Comparison of ENCODE assay signal across 10 mouse cellular contexts in genomic region chr4:136867690-136868345, GRCm38 (mm10). TPM values are rescaled to one million over a fixed set of nuclear protein-coding genes. Genes with fewer than 3 reads are reported as not detected.
A peak's percentile ranks its signal among the peaks of the same experiment; 100 is the strongest.
DNase-seq lines count a peak whose midpoint lies in the region; ATAC-seq and TF ChIP-seq lines count a peak whose summit lies in the region.
"Had no signal": no experiment of that assay in that cellular context is flagged by ENCODE, and none has a peak within 500 bp of the region (broad histone marks: within the 10 kb centered on the region; RNA-seq: fewer than 3 reads in every experiment).

No protein-coding gene starts in this region.

- no peaks in the 10 kb centered on the region for H3K36me3 ChIP-seq in lung, postnatal 0 days (ENCODE audit: insufficient read depth, low read length)
- H3K36me3 ChIP-seq in hindbrain, embryonic 15.5 days = no peaks in the 10 kb centered on the region

- no peaks in the 10 kb centered on the region for H3K9me3 ChIP-seq in lung, postnatal 0 days (ENCODE audit: low read length)
- no peaks in the 10 kb centered on the region for H3K9me3 ChIP-seq in hindbrain, embryonic 15.5 days

- 16% methylated on average over 12 of the region's 12 CpGs for WGBS in lung, postnatal 0 days
- 11% methylated on average over 12 of the region's 12 CpGs for WGBS in hindbrain, embryonic 15.5 days

- H3K4me1 ChIP-seq in lung, postnatal 0 days (ENCODE audit: insufficient read depth, low read depth, low read length) = no peaks in the 10 kb centered on the region
- peaks cover 38% of the 10 kb centered on the region for H3K4me1 ChIP-seq in hindbrain, embryonic 15.5 days (replicated peaks)

- peak; percentile 45 for DNase-seq in lung, postnatal 10 days
- DNase-seq in lung, postnatal 0 days (ENCODE audit: low spot score) = no peak
- peak; percentile 67 for DNase-seq in embryo, embryonic 10.5 days (ENCODE audit: low spot score)
- peak; percentile 82 for DNase-seq in retina, postnatal 1 day
- no peak for DNase-seq in right cerebral cortex, adult 18-20 months
- no peak for DNase-seq in layer of hippocampus, postnatal 10 days (ENCODE audit: low spot score in 2 of 2)
- DNase-seq: kidney, adult 8-10 months; lung, postnatal 36 days had no signal

- no peaks in the 10 kb centered on the region for H3K27me3 ChIP-seq in lung, postnatal 0 days (replicated peaks; ENCODE audit: insufficient read depth, low read length)
- no peaks in the 10 kb centered on the region for H3K27me3 ChIP-seq in hindbrain, embryonic 15.5 days

- no peak for TF ChIP-seq CTCF in lung, postnatal 0 days (IDR thresholded peaks at IDR 0.05)

- H3K4me3 ChIP-seq in lung, postnatal 0 days (ENCODE audit: low read depth, low read length) = no peak overlapping the region
- no peak overlapping the region for H3K4me3 ChIP-seq in hindbrain, embryonic 15.5 days

- TF ChIP-seq EP300 in lung, postnatal 0 days (IDR thresholded peaks at IDR 0.05) = no peak

- H3K4me2 ChIP-seq in lung, postnatal 0 days (replicated peaks; ENCODE audit: low read depth, low read length) = no peak overlapping the region
- H3K4me2 ChIP-seq in hindbrain, embryonic 15.5 days = no peak overlapping the region

- no peak overlapping the region for H3K9ac ChIP-seq in lung, postnatal 0 days (replicated peaks; ENCODE audit: low read depth)
- no peak overlapping the region for H3K9ac ChIP-seq in hindbrain, embryonic 15.5 days

- ATAC-seq in lung, postnatal 0 days = no peak
- peak; percentile 59; the same call in 1 of the 2 replicates for ATAC-seq in hindbrain, embryonic 15.5 days (ENCODE audit: low FRiP score, low read depth)
- no peak for ATAC-seq in monocyte, adult 5-6 weeks (replicated peaks; ENCODE audit: insufficient number of reproducible peaks, low FRiP score, low TSS enrichment, poor library complexity, severe bottlenecking)

- no peak overlapping the region for H3K27ac ChIP-seq in lung, postnatal 0 days (ENCODE audit: low read length)
- no peak overlapping the region for H3K27ac ChIP-seq in hindbrain, embryonic 15.5 days (replicated peaks)

RNA-seq across cellular contexts. Expression of gene C1qb, which starts 18.2 kb away (rescaled TPM):
- 46.6 and 55.1 TPM in 2 replicates for polyA plus RNA-seq in lung, postnatal 0 days (2015; fragmentation: Nextera tagmentation; extraction: Ambion mirVana)
- 42.6 and 56.4 TPM in 2 replicates for polyA plus RNA-seq in hindbrain, embryonic 15.5 days (2015; fragmentation: Nextera tagmentation; extraction: Ambion mirVana)
- 0.87 TPM in 1 of 3 replicates, not detected in the others for total RNA-seq in monocyte, adult 5-6 weeks (2017)
- 10 to 100 TPM; 32.3 to 35.4 TPM for total RNA-seq in layer of hippocampus, postnatal 10 days (2021)

RNA-seq across cellular contexts. Expression of gene C1qc, which starts 25.0 kb away (rescaled TPM):
- polyA plus RNA-seq in lung, postnatal 0 days (2015; fragmentation: Nextera tagmentation; extraction: Ambion mirVana) = 29.3 and 30.9 TPM in 2 replicates
- 24.2 and 33.1 TPM in 2 replicates for polyA plus RNA-seq in hindbrain, embryonic 15.5 days (2015; fragmentation: Nextera tagmentation; extraction: Ambion mirVana)
- total RNA-seq in monocyte, adult 5-6 weeks (2017) = not detected in 3 replicates
- total RNA-seq in layer of hippocampus, postnatal 10 days (2021) = 10 to 100 TPM; 33.6 to 33.7 TPM

RNA-seq across cellular contexts. Expression of gene C1qa, which starts 30.8 kb away (rescaled TPM):
- polyA plus RNA-seq in lung, postnatal 0 days (2015; fragmentation: Nextera tagmentation; extraction: Ambion mirVana) = 39.4 and 41.2 TPM in 2 replicates
- polyA plus RNA-seq in hindbrain, embryonic 15.5 days (2015; fragmentation: Nextera tagmentation; extraction: Ambion mirVana) = 30.8 and 36.4 TPM in 2 replicates
- total RNA-seq in monocyte, adult 5-6 weeks (2017) = 0.32 TPM in 1 of 3 replicates, not detected in the others
- total RNA-seq in layer of hippocampus, postnatal 10 days (2021) = 10 to 100 TPM; 30.6 to 32.0 TPM

RNA-seq across cellular contexts. Expression of gene Ephb2, which starts 32.0 kb away (rescaled TPM):
- polyA plus RNA-seq in lung, postnatal 0 days (2015; fragmentation: Nextera tagmentation; extraction: Ambion mirVana) = 0.63 and 0.74 TPM in 2 replicates
- 23.7 and 24.3 TPM in 2 replicates for polyA plus RNA-seq in hindbrain, embryonic 15.5 days (2015; fragmentation: Nextera tagmentation; extraction: Ambion mirVana)
- 0.10 TPM in 1 of 3 replicates, not detected in the others for total RNA-seq in monocyte, adult 5-6 weeks (2017)
- 10 to 100 TPM; 55.1 to 57.0 TPM for total RNA-seq in layer of hippocampus, postnatal 10 days (2021)

Comparison
In these comparisons a context has a peak if more than half of its experiments do, and no peak if none do; other contexts are left out.
1. DNase-seq: peak in lung, postnatal 10 days (single experiment), embryo, embryonic 10.5 days (single experiment) and retina, postnatal 1 day (single experiment); none in lung, postnatal 0 days (single experiment), right cerebral cortex, adult 18-20 months (single experiment) and layer of hippocampus, postnatal 10 days (0 of 2).
2. RNA of gene C1qb, which starts 18.2 kb away (total RNA-seq): 32.3 to 35.4 TPM in layer of hippocampus, postnatal 10 days; 0.87 TPM in monocyte, adult 5-6 weeks; every median in the first group is over 10 times any median in the second.
3. RNA of gene C1qc, which starts 25.0 kb away (total RNA-seq): 33.6 to 33.7 TPM in layer of hippocampus, postnatal 10 days; not detected in monocyte, adult 5-6 weeks; every median in the first group is over 10 times any median in the second.
4. RNA of gene C1qa, which starts 30.8 kb away (total RNA-seq): 30.6 to 32.0 TPM in layer of hippocampus, postnatal 10 days; 0.32 TPM in monocyte, adult 5-6 weeks; every median in the first group is over 10 times any median in the second.